Mouse (Mus musculus): ENCODE data around the gene Erh. TPM values are rescaled to one million over a fixed set of nuclear protein-coding genes. Genes with fewer than 3 reads are reported as not detected.

Erh gene
- total RNA-seq, 1 experiment from 2014 or later: 23.4 TPM

DNA sequence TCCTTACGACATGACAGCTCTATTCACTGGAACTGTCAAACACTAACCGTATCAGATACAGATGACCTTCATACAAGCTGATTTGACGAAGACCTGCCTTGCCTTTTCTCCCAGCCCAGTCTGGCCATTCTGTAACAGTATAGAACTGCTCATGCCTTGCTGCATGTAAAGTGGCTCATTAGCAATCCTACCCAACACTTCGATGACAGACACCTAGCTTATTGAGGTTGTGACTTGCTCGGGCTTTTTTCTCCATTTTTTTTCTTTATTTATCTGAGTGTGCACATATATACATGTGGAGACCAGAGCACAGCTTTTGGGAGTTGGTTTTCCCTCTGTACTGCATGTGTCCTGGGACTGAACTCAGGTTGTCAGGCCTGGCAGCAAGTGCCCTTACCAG lies 12.4 kb downstream of the Erh start:
- ATAC-seq (ENCODE audit: extremely low read depth, insufficient number of reproducible peaks, low FRiP score, poor library complexity, severe bottlenecking): no peak

DNA sequence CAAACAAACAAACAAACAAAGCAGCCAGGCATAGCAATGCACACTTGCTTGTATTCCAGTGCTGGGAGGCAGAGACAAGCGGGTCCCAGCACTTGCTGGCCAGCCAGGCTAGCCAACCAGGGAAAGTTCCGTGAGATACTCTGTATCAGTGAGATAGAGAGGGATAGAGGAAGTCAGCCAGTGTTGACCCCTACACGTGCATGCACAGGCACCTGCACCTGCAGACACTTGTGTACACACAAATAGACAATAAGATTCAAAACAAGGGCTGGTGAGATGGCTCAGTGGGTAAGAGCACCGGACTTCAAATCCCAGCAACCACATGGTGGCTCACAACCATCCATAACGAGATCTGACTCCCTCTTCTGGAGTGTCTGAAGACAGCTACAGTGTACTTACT lies 23.6 kb downstream of the Erh start:
- ATAC-seq (ENCODE audit: extremely low read depth, insufficient number of reproducible peaks, low FRiP score, poor library complexity, severe bottlenecking): no peak

DNA sequence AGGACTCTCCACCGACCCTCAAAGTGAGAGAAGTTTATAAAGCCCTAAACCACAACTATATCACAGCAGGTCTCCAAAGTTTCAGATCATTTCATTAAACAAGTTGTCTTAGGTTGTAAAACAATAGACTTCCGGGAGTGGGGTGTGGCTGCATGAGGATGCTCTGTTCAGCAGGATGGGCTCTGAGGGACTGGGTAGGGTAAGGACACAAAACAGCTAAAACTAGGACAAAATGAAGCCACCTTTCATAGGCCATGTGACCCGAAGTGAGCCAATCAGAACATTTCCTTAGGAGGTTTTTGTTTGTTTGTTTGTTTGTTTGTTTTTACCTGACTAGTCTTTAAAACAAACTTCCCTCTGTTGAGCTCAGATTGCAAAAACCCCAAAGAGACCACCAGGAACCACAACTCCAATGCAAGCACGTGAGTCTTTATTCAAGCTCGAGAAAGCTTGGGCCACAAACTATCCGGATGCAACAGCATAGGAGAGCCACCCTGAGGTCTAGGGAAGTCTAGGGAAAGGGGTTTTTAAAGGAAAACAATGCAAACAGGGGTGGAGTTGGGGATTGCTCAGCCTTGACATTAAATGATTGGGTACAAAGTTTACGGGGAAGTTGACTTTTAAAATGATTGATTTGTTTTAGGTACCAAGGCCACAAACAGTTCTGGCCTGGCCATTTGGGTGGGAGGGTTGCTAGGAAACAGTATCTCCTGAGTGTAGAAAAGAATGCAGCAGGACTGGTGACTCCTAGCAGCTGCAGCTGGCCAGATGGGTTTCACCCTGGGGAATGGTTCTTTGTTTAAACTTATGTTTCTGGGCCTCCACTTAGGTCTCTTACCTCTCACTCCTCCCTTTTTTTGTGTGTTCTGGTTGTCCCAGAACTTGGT lies 28.5 kb downstream of the Erh start:
- no peak for ATAC-seq (ENCODE audit: extremely low read depth, insufficient number of reproducible peaks, low FRiP score, poor library complexity, severe bottlenecking)

DNA sequence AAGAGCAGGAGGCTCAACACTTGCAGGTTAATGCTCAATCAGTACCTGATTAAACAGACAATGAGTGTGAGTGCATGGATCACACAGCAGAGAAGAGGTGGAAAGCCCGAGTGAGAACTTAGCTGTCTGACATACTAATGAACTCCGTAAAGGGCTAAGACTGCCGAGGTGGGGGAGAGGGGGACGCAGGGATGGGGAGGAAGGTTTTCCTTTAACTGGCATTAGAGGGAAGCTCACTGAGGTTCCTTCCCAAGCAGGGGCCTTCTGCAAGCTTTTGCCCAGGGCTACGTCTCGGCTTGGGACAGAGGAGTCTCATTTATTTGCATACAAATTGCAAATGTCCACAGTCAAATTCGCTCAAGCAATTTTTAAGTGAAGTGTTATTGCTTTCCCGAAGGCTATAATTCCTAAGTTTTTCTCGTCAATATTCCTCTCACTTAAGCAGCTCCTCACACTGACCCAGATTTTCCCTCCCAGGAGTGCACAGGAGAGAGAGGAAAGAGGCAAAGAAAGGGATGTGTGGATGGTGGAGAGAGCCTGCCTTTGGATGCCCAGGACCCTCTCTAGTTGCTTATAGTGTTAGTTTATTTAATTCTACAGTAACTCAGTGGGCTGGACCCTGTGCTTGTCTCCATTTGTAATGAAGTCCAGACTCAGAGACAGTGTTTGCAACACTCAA lies 31.9 kb downstream of the Erh start:
- ATAC-seq (ENCODE audit: extremely low read depth, insufficient number of reproducible peaks, low FRiP score, poor library complexity, severe bottlenecking): no peak

DNA sequence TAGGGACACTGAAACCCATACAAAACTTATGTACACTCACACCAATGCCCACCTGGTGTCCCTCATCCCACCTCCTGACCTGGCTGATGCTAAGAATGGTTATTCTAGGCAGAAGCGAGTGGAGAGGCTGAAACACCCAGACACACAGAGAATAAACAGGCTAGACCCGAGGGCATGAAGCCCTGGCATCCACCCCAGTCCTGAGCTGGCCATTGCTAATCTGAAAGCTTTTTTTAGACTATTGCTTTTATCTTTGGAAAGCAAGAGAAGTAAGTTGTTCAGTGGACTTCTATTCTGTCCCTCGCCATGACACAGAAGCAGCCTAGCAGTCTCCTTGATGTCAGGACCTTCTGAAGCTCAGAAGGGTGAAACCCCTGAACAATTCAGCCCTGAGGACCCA lies 34.2 kb downstream of the Erh start:
- no peak for ATAC-seq (ENCODE audit: extremely low read depth, insufficient number of reproducible peaks, low FRiP score, poor library complexity, severe bottlenecking)

DNA sequence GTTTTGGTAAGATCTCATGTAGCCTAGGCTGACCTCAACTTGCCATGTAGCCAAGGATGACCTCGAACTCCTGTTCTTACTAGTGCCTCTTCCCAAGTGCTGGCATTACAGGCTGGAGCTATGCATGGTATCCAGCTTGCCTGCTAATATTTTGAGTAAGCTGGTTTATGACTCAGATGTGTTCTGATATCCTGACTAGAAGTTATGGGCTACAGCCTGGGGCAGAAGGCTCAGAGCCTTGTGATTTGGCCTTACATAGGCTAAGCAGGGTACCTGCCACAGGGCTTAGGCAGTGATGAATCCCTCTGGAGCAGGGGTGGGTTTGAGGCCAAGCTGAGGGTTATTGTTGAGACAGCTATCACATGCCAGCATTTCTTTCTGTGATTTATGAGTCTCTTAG lies 35.6 kb downstream of the Erh start:
- no peak for ATAC-seq (ENCODE audit: extremely low read depth, insufficient number of reproducible peaks, low FRiP score, poor library complexity, severe bottlenecking)

DNA sequence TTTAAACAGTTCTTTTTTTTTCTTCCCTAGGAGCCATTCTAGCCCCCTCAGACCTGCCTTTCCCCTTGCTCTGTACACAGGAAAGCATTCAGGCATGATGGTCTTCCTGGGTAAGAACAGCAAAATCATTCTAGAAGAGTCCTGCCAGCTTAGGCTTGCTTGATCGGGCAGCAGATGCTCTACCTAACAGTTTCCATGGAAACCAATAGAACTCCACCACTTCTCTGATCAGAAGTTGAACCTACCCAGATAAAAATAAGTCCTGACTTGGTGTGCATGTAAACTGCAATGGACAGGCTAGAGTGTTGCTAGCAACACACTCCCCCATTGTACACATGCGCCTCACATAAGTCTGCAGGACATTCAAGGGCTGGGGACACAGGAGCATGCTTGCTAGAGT lies 39.9 kb downstream of the Erh start:
- ATAC-seq (ENCODE audit: extremely low read depth, insufficient number of reproducible peaks, low FRiP score, poor library complexity, severe bottlenecking): no peak

DNA sequence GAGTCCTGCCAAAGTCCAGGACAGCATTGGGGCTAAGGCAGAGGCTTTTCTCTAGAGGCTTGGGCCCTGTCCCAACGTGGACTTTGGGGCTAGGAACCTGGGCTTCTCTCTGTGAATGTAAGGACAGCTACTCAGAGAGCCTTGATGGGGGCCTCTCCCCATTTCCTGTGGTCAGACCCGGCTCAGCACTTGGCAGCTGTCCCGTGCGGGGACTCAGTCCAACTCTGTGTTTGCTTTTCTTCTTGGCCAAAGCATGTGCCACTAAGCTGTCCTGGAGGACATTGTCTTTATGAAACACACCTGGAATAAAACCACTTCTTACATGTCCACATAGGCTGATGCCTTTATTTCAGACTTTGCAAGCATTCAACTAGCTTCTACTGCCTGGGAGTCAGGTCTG lies 40.6 kb downstream of the Erh start:
- no peak for ATAC-seq (ENCODE audit: extremely low read depth, insufficient number of reproducible peaks, low FRiP score, poor library complexity, severe bottlenecking)

DNA sequence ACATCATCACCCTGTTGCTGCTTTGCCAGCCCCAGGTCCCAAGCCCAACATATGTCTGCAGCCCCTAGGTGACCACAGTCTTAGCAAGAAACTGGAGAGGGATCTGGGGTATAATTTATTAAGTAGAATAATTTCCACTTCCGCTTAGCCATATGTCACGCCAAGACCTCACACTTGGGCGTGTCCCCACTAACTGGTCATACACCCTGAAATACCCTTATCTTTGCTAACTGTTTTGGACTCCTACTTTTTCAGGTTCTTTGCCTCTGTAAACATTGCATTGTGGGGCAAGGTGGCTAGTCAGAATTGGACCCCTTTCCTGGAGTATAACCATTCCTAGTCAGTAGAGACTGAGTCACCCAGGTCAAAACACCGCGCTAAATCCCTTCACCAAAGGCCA lies 41.7 kb downstream of the Erh start:
- ATAC-seq (ENCODE audit: extremely low read depth, insufficient number of reproducible peaks, low FRiP score, poor library complexity, severe bottlenecking): no peak

DNA sequence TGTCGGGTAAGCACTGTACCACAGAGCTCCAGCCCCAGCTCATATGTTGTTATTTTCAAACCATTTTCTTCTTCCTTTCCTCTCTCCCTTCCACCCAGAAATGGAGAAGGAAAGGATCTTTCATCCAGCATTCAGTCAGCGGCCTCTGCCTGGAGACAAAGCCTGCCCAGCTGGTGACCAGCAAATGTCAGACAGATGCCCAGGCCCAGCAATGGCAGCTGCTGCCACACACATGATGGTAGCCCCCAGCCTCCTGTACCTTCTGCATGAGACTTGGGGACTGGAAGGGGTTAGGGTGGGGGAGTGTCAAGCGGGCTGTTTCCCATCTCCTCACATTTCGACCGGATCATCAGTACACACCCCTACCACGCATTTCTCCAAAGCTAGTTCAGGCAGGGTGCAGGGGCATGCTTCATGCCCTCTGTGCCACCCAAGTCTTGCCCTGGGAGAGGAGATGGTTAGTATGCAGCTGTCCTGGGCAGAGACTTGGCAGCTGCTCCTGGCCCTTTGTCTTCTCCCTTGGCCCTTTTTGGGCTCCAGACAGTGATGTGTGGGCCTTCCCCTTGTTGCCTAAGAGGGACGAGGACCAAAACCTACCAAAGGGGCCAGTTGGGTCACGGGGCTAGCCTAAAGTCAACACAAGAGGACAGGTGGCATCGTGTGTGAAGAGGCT lies 42.4 kb downstream of the Erh start:
- ATAC-seq (ENCODE audit: extremely low read depth, insufficient number of reproducible peaks, low FRiP score, poor library complexity, severe bottlenecking): no peak

DNA sequence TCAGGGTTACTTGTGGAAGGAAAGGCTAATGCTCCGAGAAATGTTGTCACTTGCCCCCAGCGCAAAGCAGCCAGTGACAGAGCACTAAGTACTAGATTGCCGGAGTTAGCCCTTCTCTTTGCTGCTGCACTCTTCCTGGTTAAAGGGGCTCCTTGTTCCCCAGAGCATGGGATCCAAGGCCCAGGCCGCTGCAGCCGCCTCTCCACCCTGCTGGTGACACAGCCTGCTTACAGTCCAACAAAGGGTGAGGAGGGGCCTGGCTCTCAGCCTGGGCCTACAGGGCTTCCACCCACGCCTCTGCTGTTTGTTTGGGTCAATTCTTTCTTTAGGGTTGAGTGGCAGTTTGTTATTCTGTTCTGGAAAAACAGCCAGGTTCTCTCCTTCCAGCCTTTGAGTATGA lies 45.4 kb downstream of the Erh start:
- ATAC-seq (ENCODE audit: extremely low read depth, insufficient number of reproducible peaks, low FRiP score, poor library complexity, severe bottlenecking): no peak

DNA sequence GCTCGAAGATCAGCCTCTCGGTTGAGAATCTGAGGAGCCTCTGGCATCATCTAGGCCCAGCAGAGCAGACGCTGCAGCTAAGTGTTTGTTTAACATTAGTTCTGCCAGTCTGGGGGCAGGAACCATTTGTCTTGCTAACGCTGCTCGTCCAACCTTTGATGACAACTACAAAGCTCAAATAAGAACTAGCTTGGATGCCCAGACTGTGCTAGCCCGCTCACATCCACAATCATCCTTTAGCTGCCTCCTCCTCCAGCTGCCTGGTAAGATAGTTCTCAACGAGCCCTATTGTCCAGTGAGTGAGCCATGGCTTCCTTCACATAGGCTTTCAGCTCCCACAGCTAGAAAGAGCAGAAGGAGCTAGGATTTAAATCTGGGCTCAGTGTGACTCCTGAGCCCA lies 45.9 kb downstream of the Erh start:
- no peak for ATAC-seq (ENCODE audit: extremely low read depth, insufficient number of reproducible peaks, low FRiP score, poor library complexity, severe bottlenecking)

DNA sequence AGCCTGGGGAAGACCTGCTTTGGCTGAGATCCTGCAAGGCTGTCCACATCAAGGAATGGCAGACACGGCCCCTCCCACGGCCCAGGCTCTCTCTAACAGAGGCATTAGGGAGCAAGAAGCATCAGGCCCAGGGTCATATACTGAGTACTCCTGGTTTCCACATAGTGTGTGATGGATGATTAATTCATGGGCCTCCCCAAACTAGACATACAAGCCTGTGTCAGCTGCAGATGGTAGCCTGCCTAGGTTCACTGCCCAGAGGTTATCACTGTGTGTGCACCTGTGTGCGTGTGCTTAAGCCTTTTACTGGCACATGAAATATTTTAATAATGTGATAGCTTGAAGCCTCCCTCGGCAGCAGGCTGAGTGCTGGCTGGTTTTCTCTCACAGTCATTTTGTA lies 48.2 kb downstream of the Erh start:
- ATAC-seq (ENCODE audit: extremely low read depth, insufficient number of reproducible peaks, low FRiP score, poor library complexity, severe bottlenecking): no peak

DNA sequence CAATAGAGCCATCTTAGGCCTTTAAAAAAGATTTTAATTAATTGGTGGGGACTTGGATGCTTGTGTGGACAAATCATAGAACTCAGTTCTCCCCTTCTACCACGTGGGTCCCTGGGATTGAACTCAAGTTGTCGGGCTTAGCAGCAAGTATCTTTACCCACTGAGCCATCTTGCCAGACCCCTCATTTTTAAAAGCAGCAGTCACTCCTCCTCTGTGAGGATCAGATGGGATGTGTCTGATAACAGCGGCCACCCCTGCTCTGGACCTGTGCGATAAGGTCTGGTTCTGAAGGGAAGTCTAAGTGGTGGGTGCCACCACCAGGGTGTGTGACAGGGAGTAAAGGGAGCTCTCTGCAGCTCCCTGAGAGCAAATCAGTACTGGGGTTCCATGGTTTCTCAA lies 48.6 kb downstream of the Erh start:
- no peak for ATAC-seq (ENCODE audit: extremely low read depth, insufficient number of reproducible peaks, low FRiP score, poor library complexity, severe bottlenecking)

DNA sequence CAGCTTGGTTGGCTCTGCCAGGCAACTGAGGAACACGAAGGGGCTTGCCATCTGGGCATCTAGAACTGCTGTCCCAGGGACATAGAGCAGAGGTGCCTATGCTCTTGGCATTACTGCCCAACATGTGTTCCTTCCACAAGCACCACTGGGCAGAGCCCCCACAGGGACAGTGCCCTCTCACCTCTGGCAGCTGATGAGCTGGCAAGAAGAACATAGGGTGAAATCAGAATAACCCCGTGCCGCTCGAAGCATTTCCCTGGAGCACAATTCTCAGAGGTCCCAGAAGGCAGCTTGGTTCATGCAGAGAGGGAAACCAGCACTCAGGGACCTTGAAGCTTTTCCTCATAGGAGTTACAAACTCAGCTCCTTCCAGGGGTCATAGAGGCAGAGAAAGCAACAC lies 49.4 kb downstream of the Erh start:
- ATAC-seq (ENCODE audit: extremely low read depth, insufficient number of reproducible peaks, low FRiP score, poor library complexity, severe bottlenecking): no peak

DNA sequence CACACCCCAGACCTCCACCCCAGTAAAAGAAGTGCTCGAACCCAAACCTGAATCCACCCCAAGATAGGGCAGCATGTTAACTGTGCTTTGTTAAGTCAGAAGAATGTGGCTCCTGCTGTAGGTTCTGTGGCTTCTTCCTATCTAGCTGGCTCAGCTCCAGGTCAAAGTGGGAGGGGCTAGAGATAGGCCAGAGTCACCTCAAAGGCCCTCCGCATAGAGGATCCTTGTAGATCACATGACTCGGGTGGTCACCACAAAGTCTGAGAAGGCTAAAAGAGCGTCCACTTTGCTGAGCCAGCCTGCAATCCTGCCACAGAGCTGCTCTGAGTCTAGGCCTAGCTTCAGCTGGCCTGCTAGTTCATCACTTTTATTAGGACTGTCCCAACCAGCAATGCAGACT lies 50.0 kb downstream of the Erh start:
- no peak for ATAC-seq (ENCODE audit: extremely low read depth, insufficient number of reproducible peaks, low FRiP score, poor library complexity, severe bottlenecking)

DNA sequence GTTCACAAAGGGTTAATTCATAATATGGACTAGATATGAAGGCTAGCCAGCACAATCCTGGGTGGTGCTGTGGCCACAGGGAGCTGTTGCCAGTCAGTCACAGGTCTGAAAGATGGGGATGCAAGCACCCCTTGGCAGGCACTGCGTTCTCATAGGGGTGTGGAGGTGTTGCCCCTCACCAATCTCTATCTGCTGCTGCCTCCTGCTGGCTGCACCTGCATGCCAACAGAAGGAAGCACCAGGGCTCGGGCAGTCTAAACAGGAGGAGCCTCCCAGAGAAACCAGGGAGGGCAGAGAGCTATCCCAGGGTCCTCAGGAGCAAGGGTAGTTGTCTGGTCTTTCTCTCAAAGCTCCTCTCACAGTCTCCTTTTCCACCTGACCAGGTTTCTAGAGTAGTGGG lies 59.2 kb downstream of the Erh start:
- ATAC-seq (ENCODE audit: extremely low read depth, insufficient number of reproducible peaks, low FRiP score, poor library complexity, severe bottlenecking): no peak

Measured in neutrophil, adult 5-6 weeks (primary cell).